Mouse (Mus musculus) adrenal gland, adult 8-10 months (tissue): ENCODE results near the gene Fitm2. TPM values are rescaled to one million over a fixed set of nuclear protein-coding genes. Genes with fewer than 3 reads are reported as not detected.

Experiments
- DNase-seq: peaks from one replicate; pipeline ENCODE4 v3.0.0; 2022
- total RNA-seq, 4 experiments: library from RNA; stranded (reverse); gene quantifications; 2 replicates each; pipeline ENCODE4 v1.2.4; 2022

Fitm2 gene
- total RNA-seq, result 100 to 1,000 TPM in 1 of 4 experiments, 10 to 100 TPM in 3; 81.0 to 128 (median 92.8) TPM

DNA sequence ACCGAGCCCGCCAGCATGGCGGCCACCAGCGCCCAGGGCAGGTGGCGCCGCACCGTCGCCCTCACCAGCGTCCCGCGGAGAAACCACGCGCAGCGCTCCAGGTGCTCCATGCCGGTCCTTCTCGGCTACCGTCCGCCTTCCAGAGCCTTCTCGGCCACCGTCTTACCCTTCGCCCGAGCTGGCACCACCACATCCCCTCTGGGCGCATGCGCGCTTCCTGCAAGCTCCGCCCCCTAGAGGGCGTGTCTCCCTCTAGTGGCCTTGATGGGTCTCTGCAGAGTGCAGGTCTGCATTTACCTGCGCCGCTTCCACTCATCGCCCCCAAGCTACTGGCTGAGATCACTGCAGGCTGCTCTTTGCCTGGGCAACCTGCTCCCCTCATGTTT lies at the start of gene Fitm2:
TSS of gene Fitm2 (minus strand) at position 164 of the 386 bp plus-strand sequence.
- DNase-seq, result peak; percentile 93

DNA sequence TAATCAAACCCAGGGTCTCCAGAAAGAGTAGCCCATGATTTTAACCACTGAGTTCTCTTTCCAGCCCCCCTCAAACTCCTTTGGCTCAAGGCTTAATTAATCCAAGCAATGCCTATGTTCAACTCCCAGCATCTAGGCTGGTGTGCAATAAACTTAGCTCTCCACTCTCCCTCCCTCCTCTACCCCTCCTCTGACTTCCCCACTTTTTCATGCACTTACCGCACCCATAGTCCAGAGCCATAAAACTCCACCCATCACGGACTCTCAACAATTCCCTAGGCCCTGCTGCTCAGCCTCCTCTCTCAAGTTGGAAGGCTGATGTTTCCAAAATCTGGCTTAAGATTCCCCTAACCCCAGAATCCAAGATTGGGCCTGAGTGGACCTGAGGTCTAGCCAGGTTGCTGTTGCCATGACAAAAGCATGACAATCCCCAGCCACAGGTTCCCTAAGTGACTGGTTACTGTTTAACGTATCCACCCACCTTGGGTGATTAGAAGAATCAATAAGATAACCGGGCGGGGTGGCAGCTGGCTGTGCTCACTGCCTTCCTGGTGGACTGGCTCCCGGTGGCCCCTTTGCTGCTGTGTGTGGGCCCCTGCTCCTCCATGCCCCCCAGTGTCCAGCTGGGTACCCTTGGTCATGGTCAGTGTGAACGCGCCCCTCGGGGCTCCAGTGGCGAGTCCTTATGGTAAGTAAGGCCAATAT lies 34.0 kb upstream of the Fitm2 start, which contains the start of gene Hnf4a:
TSS of gene Hnf4a (plus strand) at position 509 of the 705 bp plus-strand sequence.
- DNase-seq, result no peak

DNA sequence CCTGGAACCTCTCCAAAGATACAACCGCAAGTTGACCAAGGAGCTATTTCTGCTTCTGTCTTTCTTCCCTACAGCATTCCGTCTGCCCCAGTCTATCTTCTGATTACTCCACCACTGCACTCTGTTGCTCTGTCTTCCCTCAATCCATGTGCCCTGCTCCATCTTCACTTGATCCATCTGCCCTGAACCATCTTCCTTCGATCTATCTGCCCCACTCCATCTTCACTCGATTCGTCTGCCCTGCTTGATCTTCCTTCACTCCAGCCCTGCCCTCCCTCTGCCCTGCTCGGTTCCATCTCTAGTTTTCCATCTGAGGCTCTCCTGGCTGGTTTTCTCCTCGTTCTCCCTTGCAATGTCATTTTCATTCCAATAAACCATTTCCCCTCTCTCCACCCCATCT lies 30.8 kb upstream of the Fitm2 start:
- DNase-seq, result no peak

DNA sequence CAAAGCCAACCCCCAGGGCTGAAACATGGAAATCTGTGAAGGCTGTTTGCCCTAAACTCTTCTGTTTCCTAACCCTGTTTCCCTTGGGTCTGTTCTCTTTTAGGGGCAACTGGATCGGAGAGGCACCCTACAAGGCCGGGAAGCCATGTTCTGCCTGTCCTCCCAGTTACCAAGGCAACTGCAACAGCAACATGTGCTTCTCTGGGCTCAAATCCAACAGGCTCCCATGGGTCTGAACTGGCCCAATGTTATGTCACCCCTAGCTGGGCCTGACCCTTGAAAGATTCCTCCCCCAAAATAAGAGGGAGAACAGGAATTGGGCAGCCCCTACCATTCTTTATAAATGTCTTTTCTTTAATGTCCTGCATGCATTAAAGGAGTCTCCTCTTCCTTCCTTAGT lies 29.8 kb upstream of the Fitm2 start:
- DNase-seq, result no peak

DNA sequence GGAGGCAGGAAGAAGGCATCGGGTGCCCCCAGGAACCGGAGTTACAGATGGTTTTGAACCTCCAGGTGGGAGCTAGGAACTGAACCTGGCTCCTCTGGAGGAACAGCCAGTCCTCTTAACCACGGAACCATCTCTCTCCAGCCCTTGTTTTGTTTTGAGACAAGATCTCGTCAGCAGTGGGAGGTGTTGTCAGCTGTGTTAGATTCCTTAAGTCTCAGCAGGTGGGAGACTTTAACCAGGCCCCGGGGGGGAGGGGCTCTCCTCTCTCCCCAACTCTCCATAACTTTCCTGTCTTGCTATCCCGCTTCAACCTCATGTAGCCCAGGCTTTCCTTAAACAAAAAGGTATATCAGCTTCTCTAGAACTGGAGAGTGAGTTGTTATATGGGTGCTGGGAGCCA lies 22.0 kb upstream of the Fitm2 start:
- no peak for DNase-seq

DNA sequence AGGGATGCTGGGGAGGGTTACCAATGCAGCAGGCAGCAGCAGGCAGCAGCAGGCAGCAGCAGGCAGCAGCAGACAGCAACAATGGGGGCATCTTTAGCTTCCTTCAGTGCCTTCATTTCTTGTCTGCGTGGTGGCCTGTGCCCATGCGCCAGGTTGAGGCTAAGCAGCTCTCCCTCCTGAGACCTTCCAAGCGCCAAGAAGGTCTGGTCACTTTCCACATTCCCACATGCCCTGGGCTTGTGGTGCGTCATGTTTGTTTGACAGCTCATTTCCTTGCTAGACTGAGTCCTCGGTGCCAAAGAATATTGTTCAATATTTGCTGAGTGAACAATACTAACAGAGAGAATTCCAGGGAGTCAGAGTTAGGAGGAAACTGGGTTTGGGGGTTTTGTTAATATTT lies 21.5 kb upstream of the Fitm2 start:
- DNase-seq, result no peak

DNA sequence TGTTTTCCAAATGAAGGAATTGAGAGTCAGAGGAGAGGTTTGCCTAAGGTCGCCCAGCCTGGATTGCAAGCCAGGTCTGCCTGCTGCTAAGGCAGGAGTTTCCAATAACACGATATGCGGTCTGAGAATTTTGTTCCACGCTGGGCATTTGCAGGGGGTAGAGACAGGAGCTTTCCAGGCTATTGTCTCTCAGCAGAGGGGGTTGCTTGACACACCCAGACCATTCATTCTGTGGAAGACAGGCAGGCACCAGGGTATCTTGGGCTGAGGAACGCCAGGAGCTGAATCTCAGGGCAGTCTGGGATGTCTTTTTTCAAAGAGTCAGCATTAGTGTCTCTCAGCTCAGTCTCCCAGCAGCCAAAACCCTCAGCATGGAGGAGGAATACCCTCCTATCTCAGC lies 20.6 kb upstream of the Fitm2 start:
- DNase-seq, result no peak

DNA sequence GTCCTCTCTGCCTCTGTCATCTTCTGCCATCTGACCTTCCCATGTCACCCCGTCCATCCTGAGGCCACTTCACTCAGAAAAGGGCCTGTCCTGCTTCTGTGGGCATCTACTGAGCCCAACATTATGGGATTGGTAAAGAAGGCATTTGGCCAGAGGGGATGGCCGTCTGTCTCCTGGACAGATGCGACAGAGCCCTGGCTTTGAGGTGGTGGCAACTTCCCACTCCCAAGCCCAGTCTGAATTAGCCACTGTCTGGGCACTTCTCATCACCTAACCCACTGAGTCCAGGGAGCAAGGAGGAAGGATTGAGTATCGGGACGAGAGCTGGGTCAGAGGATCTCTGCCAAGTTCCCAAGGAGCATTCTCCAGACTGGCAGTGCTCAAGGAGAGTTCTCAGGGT lies 19.6 kb upstream of the Fitm2 start, which contains the start of gene R3hdml:
TSS of gene R3hdml (plus strand) at position 301 of the 400 bp plus-strand sequence.
- DNase-seq, result no peak

DNA sequence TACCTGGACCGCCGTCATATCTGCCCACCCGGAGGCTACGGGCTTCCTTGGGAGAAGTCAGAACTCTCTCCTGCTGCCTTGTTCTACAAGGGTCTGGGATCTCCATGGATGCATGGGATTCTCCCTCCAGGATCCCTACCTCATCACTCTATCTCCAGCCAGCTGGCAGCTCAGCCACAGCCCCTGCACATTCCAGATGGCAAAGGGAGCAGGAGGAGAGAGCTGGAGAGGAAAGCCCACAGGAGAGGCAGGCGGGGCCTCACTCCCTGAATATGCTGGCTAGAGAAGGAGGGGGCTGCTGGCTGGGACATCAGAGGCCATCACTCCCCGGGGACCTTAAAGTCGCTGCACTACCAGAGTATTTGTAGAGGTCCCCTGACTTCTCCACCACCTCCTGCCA lies 18.9 kb upstream of the Fitm2 start:
- no peak for DNase-seq

DNA sequence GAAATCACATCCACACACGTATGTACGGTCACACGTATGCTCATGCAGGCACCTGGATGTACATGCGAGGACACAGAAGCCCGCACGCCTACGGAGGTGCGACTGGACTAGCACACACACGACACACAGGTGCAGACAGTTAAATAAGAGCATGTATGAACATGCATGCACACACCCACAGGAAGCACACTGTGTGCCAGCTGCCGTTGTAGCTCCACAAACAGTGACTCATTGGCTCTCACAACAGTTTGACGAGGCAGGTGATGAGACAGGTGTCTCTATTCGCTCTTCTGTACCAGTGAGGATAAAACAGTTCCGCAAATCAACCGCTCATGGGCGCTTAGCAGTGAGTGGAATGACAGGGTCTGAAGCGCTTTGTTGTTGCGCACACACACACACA lies 18.2 kb upstream of the Fitm2 start:
- DNase-seq, result no peak

DNA sequence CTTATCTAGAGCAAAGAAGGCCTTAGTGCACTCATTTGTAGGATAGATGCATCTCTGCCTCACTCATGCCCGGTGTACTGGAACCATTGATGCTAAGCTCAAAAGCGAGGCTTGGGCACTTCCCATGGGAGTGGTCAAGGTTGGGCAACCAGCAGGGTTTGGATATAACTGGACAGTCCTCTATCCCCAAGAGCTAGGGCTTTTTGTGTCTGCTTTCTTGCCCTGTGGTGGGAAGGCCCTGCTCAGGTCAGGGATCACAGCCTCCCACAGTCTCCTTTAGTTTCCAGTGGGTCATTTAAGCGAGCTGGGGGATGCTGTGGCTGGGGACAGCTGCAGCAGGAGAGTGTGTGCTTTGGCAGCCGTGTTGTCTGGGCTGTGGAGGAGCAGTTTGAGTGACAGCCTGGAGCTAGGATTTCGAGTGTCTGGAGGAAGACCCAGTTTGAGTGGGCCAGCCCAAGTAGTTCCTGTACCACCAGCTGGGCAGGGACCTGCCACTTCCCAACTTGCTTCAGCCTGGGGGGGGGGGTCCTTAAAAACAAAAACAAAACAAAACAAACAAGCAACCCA lies 17.4 kb upstream of the Fitm2 start:
- no peak for DNase-seq

DNA sequence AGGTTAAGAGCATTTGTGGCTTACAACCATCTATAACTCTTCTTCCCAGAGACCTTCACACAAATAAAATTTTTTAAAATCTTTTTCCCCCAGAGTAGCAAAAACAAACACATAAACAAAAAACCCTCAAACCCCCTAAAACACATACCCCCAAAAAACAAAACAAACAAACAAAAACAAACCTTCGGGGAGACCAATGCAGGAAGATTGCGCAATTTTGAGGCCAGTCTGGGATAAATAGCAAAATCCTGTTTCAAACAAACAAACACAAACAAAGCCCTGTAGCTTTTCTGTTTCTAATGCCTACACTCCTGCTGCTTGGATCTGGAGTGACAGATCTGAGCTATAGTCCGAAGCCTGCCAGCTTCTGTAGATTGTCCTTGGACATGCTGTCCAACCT lies 14.9 kb upstream of the Fitm2 start:
- DNase-seq, result no peak

DNA sequence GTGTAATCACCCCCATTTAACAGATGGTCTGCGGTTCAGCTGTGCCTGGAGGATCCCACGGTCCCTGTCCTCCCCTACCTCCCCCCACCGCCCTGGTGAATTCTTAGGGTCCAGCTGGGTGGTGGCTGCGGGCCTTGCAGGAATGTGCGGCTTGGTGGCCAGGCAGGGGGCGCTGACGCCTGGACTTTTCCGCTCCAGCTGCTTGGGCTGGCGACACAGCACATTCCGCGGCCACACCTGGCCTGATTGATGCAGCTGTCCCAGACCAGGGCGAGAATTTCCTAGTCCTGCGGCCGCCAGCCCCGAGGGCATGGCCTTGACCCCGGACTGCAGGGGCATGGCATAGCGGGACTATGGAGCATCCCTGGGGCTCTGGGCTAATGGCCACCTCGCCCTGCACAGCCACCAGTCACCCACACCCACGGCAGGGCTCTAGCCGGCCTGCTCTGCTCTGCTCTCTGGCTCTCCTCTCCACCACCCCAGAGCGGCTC lies 9.2 kb upstream of the Fitm2 start:
- no peak for DNase-seq

DNA sequence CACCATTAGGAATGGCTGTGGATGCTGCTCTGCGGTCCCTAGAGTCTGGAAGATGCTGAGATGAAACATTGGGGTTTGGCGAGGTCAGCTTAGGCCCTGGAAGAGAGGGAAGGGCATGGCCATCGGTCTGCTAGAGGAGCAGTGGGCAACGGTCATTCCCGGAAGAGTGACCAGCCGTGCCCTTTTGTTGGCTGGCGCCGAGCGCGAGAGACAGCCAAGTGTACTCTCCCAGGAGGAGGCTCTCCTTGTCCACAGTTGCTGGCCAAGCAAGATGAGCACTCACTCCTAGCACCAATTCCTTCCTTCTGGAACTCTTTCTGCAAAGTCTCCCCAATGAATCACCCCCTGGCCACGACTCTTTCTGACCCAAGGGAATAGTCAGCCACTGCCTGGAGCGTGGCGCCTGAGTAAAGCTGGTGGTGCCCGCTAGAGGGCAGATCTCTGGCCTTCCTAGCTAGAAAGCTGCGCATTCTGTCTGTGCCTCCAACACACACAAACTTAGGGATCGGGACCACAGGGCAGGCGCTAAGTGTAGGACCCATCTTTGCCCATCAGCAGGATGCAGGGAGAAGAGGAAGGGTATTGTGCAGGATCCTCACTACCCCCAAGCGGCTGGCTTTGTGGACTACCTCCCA lies 7.9 kb upstream of the Fitm2 start:
- no peak for DNase-seq

DNA sequence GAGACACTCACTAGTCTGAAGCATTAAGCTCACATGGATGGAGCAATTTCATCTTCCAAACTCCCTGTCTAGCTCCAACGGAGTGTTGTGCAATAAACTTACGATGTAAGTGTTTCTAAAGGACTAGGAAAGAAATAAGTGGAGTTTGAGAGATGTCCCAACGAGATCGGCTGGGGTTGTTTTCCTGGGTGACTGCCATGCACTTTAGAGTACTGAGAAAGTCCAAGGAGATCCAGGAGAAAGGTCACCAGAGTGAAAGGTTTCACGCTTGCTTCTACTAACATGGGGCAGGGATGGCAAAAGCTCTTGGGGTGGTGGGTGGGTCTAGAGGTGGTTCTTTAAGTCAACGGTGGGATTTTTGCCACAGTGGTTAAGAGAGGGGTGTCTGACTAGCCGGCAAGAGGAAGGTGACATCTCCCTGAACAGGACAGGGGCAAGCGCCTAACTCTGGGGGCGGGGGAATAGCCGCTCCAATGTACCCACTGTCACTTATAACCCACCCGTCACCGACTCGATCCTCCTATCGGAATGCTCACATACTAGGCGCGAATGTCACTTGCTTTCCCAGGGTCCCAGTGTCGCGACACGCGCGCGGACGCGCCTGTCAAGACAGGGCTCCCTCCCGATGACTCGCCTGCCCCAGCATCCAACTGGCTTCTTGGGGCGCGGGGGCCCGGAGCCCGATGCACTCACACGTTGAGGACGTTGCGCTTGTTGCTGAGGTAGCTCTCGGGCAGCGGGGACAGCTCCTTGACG lies 541 bp downstream of the Fitm2 start:
- peak; percentile 42 for DNase-seq

DNA sequence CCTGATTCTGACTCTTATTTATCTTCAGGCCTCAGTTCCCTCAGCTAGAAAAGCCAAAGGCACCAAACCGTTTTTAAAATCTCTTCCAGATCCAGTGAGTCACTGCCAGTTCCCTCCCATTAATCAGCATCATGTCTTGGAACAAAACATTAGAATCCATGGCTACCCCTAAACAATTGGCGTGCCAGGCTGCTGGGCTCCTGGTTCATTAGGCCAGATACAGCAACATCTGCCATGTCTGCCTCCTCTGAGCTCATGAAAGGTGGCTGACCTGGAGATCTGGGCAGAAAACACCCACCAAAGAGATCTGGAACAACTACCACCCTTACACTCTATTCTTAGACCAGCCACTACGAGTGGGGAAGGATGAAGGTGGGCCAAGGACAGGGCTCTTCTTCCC lies 1.3 kb downstream of the Fitm2 start:
- peak; percentile 52 for DNase-seq

DNA sequence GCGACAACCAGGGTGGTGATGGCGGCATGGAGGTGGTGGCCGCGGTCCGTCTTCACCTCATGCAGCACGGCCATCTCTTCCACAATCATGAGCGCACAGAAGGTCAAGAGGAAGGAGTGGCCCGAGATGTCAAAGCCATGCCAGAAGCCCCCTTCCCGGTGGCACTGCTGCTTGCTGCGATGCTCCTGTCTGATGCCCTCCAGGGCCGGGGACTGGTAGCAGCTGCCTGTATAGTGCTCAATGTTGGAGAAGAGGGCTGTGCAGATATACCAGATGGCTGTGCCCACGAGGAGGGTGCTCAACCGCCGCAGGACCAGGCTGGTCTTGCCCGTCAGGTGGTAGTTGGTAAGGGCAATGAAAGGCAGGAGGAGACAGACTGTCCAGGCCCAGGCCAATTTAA lies 2.7 kb downstream of the Fitm2 start:
- DNase-seq, result no peak

DNA sequence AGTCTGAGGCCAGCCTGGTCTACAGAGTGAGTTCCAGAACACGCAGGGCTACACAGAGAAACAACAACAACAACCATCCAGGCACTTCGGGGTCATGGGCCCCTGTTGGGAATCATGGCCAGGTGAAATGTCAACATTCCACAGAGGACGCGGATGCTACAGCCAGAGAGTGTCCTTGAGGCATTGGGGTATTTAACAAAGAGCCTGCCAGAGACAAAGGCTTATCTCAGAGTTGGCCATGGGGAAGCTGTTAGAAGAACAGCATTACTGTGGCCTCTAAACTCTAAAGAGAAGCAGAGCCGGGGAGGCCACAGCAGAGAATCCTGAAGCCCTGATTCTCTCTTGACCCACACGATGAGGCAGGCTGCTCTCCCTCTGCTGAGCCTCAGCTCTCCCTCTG lies 3.6 kb downstream of the Fitm2 start:
- no peak for DNase-seq

DNA sequence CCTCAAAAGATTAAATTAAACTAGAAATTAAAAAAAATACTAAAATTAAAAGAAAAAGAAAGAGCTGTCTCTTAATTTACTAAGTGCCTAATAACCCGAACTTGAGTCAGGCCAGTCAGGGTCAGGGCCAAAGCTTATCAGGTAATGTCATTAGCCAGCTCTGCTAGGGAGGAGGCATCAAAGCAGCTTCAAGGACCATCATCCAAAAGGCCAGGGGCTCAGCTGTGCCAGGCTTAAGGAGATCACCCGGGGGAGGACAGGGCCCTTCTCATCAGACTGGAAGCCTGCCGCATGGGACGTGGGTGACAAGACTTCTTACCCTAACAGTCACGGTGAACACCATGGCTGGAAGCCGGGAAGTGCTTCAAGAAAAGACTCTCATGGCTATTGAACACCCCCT lies 4.8 kb downstream of the Fitm2 start:
- DNase-seq, result peak; percentile 71

DNA sequence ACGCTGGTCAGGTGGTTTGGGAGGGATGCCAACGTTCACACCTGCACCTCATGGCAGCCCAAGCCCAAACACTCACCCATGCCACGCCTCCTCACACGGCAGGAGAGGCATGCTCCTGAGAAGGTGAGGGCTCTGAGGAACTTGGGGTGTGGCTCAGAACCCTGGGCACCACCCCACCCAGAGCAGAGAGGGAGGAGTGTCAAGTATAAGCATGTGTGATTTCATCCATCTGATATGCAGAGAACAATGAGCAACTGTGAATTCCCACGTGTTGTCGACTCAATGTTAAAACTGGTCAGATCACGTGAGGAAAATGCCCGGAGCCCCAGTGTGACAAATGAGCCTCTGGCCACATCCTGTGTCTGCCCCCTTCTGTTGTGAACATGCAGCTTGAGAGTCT lies 5.7 kb downstream of the Fitm2 start:
- DNase-seq, result no peak

DNA sequence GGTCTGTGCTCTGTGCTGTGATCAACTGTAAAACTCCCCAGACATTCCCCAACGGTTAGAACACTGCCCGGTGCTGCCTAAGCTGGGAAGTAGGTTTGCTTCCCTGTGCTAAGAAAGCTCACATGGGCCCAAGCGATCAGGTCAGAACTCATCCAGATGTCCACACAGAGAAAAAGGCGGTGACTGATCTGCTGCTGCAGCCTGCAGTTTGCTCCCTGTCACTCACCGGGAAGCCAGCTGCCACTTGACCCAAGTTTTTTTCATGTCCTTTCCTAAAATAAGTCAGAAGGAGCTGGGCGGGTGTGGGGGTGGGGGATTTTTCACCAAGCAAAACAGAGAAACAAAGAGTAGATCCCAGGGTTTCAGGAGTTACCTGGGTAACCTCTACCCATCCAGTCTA lies 7.9 kb downstream of the Fitm2 start:
- DNase-seq, result no peak

DNA sequence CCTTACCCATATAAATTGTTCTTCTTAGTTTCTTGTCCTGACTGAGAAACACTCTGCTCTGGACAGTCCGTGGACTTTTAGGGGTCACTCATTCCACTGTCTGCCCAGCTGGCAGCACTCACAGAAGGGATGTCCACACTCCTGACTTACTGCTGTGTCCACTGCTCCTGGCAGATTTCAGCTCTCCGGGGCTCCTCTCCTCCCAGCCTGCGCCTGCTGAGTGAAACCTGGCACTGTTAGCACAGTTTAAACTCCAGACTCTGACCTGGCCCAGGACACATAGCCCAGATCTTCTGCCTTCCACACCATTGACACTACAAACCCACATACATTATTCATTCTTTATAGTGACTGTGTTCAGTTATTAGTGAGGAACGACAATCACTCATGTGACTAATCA lies 8.4 kb downstream of the Fitm2 start:
- DNase-seq, result no peak

DNA sequence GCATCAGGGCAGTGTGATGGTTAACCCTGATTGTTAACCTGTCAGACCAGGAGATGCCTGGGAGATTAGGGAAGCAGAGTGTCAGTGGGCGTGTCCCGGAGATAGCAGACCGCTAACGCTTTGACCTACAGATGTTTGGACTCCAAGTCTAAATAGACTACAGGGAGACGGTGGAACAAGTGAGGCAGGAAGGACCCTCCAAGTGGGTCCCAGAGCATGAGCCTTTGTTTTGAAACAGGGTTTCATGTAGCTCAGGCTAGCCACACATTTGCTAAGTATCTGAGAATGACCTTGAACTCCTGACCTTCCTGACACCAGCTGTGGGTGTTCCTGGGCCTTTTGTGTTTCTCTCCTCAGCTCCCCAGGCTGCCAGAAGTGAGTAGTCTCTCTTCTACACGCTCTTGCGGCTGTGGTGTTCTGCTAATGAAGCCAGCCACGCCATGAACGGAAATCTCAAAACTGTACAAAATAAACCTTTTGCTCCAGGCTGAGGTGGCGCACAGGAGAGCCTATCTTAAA lies 9.1 kb downstream of the Fitm2 start:
- no peak for DNase-seq
